Comparison of ENCODE assay signal across 12 mouse cellular contexts in the genomic region with DNA sequence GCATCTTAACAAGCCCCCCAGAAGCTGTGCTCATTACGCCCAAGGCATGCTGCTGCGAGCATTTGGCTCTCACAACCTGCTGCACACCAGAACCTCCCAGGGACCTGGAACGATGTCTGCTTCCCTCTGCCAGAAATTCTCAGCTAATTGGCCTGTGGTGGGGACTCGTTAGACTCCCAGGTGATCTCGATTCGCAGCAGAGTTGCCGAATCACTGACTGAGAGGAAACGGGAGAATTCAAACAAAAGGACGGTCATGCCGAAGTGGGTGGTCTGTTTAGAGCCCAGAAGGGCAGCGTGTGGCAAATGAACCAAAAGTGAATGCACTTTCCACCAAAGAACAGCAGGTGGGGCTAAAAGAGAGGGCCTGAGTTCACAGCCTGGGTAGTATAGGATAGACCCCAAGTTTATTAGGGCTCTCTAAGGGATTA.
DNase-seq lines count a peak whose midpoint lies in the region; ATAC-seq and TF ChIP-seq lines count a peak whose summit lies in the region.
"Had no signal": no experiment of that assay in that cellular context is flagged by ENCODE, and none has a peak within 500 bp of the region (broad histone marks: within the 10 kb centered on the region; RNA-seq: fewer than 3 reads in every experiment).

No protein-coding gene starts in this region.

- WGBS in heart, embryonic 10.5 days: 18% methylated on average over 11 of the region's 11 CpGs
- 13% methylated on average over 11 of the region's 11 CpGs for WGBS in limb, embryonic 14.5 days
- 30% methylated on average over 11 of the region's 11 CpGs for WGBS in thymus, adult 2 months
- 16% methylated on average over 11 of the region's 11 CpGs for WGBS in kidney, embryonic 16.5 days

- peaks cover 4% of the 10 kb centered on the region; the same call in 1 of the 2 replicates for H3K27me3 ChIP-seq in heart, embryonic 10.5 days (ENCODE audit: insufficient read depth, poor library complexity, severe bottlenecking)
- no peaks in the 10 kb centered on the region for H3K27me3 ChIP-seq in limb, embryonic 14.5 days (ENCODE audit: control insufficient read depth, insufficient read depth, low read length)
- H3K27me3 ChIP-seq in thymus, adult 2 months (ENCODE audit: control insufficient read depth, insufficient read depth, low read length): no peaks in the 10 kb centered on the region
- H3K27me3 ChIP-seq in kidney, embryonic 16.5 days (ENCODE audit: insufficient read depth, low read length): no peaks in the 10 kb centered on the region
- H3K27me3 ChIP-seq: heart, embryonic 15.5 days had no signal

- TF ChIP-seq POLR2A in limb, embryonic 14.5 days (IDR thresholded peaks at IDR 0.05; ENCODE audit: borderline replicate concordance, extremely low read depth, insufficient read depth, insufficient read length): no peak
- TF ChIP-seq POLR2A in thymus, adult 2 months (IDR thresholded peaks at IDR 0.05; ENCODE audit: control insufficient read depth, extremely low read depth, insufficient read depth, low read length, poor library complexity): no peak

- no peak overlapping the region for H3K27ac ChIP-seq in heart, embryonic 10.5 days
- no peak overlapping the region for H3K27ac ChIP-seq in limb, embryonic 14.5 days (replicated peaks; ENCODE audit: low read depth, low read length)
- H3K27ac ChIP-seq in thymus, adult 2 months (ENCODE audit: control insufficient read depth, insufficient read depth, low read length): no peak overlapping the region
- H3K27ac ChIP-seq in kidney, embryonic 16.5 days (ENCODE audit: low read length): no peak overlapping the region
- H3K27ac ChIP-seq: heart, embryonic 15.5 days; neural tube, embryonic 13.5 days had no signal

- intact Hi-C loops in heart, postnatal 10 days (cut with DNase I): no loop called here

- H3K9ac ChIP-seq in limb, embryonic 14.5 days (ENCODE audit: low read depth, low read length, severe bottlenecking): no peak overlapping the region
- H3K9ac ChIP-seq in kidney, embryonic 16.5 days (replicated peaks; ENCODE audit: low read length): no peak overlapping the region
- H3K9ac ChIP-seq: heart, embryonic 15.5 days; neural tube, embryonic 13.5 days had no signal

- no peak for ATAC-seq in limb, embryonic 14.5 days (ENCODE audit: low FRiP score, low read depth)
- no peak for ATAC-seq in monocyte, adult 5-6 weeks (replicated peaks; ENCODE audit: insufficient number of reproducible peaks, low FRiP score, low TSS enrichment, poor library complexity, severe bottlenecking)
- no peak for ATAC-seq in kidney, embryonic 16.5 days (ENCODE audit: low FRiP score, low TSS enrichment)
- ATAC-seq: CD4-positive, CD25-positive, alpha-beta regulatory T cell, adult 4 months had no signal

- H3K9me3 ChIP-seq in heart, embryonic 10.5 days: no peaks in the 10 kb centered on the region
- H3K9me3 ChIP-seq in limb, embryonic 14.5 days (ENCODE audit: control insufficient read depth, low read length): no peaks in the 10 kb centered on the region
- peaks cover 4% of the 10 kb centered on the region; the same call in 1 of the 2 replicates for H3K9me3 ChIP-seq in kidney, embryonic 16.5 days (ENCODE audit: low read length)
- H3K9me3 ChIP-seq: heart, embryonic 15.5 days had no signal

- no peaks in the 10 kb centered on the region for H3K36me3 ChIP-seq in heart, embryonic 10.5 days
- H3K36me3 ChIP-seq in limb, embryonic 14.5 days (ENCODE audit: control insufficient read depth, insufficient read depth, low read length): no peaks in the 10 kb centered on the region
- H3K36me3 ChIP-seq in thymus, adult 2 months (ENCODE audit: control insufficient read depth, insufficient read depth, low read length): no peaks in the 10 kb centered on the region
- H3K36me3 ChIP-seq in kidney, embryonic 16.5 days (ENCODE audit: insufficient read depth, low read length): no peaks in the 10 kb centered on the region
- H3K36me3 ChIP-seq: heart, embryonic 15.5 days; neural tube, embryonic 13.5 days had no signal

- no peak overlapping the region for H3K4me2 ChIP-seq in limb, embryonic 14.5 days (replicated peaks; ENCODE audit: low read depth, low read length, severe bottlenecking)
- no peak overlapping the region for H3K4me2 ChIP-seq in kidney, embryonic 16.5 days (replicated peaks; ENCODE audit: low read depth, low read length)
- H3K4me2 ChIP-seq: heart, embryonic 15.5 days; neural tube, embryonic 13.5 days had no signal

- peak; percentile 2 to 5 for DNase-seq in heart, postnatal 10 days
- DNase-seq in heart, embryonic 10.5 days (ENCODE audit: low spot score): no peak
- DNase-seq in ES-CJ7 (ENCODE audit: low read depth, low spot score): peak; percentile 74
- DNase-seq in cerebellum, postnatal 25 days: peak; percentile 68 to 69
- peak; percentile 3 for DNase-seq in limb, embryonic 14.5 days (ENCODE audit: low spot score)
- DNase-seq in thymus, adult 2 months: no peak
- DNase-seq: liver had no signal

- TF ChIP-seq CTCF in thymus, adult 2 months (IDR thresholded peaks at IDR 0.05; ENCODE audit: borderline replicate concordance, control insufficient read depth, extremely low read depth, insufficient read depth, low read length, poor library complexity): no peak

- no peaks in the 10 kb centered on the region for H3K4me1 ChIP-seq in heart, embryonic 10.5 days
- no peaks in the 10 kb centered on the region for H3K4me1 ChIP-seq in limb, embryonic 14.5 days (ENCODE audit: control insufficient read depth, insufficient read depth, low read length)
- H3K4me1 ChIP-seq in thymus, adult 2 months (replicated peaks; ENCODE audit: control insufficient read depth, insufficient read depth, low read length): no peaks in the 10 kb centered on the region
- H3K4me1 ChIP-seq in kidney, embryonic 16.5 days (ENCODE audit: insufficient read depth, low read length): no peaks in the 10 kb centered on the region
- H3K4me1 ChIP-seq: heart, embryonic 15.5 days had no signal

- no peak overlapping the region for H3K4me3 ChIP-seq in heart, embryonic 10.5 days
- H3K4me3 ChIP-seq in limb, embryonic 14.5 days (replicated peaks; ENCODE audit: low read length): no peak overlapping the region
- no peak overlapping the region for H3K4me3 ChIP-seq in thymus, adult 2 months (ENCODE audit: control insufficient read depth, insufficient read depth, low read length)
- H3K4me3 ChIP-seq in kidney, embryonic 16.5 days (ENCODE audit: low read length): no peak overlapping the region
- H3K4me3 ChIP-seq: heart, embryonic 15.5 days; neural tube, embryonic 13.5 days had no signal

Comparison
In these comparisons a context has a peak if more than half of its experiments do, and no peak if none do; other contexts are left out.
1. DNase-seq: peak in heart, postnatal 10 days (2 of 2), ES-CJ7 (single experiment), cerebellum, postnatal 25 days (2 of 2) and limb, embryonic 14.5 days (single experiment); none in heart, embryonic 10.5 days (single experiment) and thymus, adult 2 months (single experiment).